Mouse (Mus musculus) bone marrow, adult 2 months (tissue): ENCODE results near the gene Vamp8.

Experiments
- CTCF ChIP-seq: fragments of 200-500 bp; IDR thresholded peaks from 2 replicates; pipeline ENCODE4 v1.5.1; 2011; ENCODE audit warnings: low read length, control low read depth; ENCODE audit not compliant: control insufficient read depth, insufficient read depth
- POLR2A ChIP-seq: fragments of 200-500 bp; IDR thresholded peaks from 2 replicates; pipeline ENCODE4 v1.6.1; 2011; ENCODE audit warnings: low read depth, mild to moderate bottlenecking, control low read depth, low read length, borderline replicate concordance; ENCODE audit not compliant: control insufficient read depth

- TF ChIP-seq POLR2A (no peak), CTCF (no peak)
Observed at GRCm38 (mm10) chr6:72410518-72410917, 20.0 kb upstream of the Vamp8 start.
